Mouse (Mus musculus): ENCODE results near the gene Syt13. TPM values are rescaled to one million over a fixed set of nuclear protein-coding genes. Genes with fewer than 3 reads are reported as not detected.

Gene Syt13
- polyA plus RNA-seq, 1 experiment, result 0.56 TPM

- no peak for TF ChIP-seq POLR2A (IDR thresholded peaks at IDR 0.05; ENCODE audit: control insufficient read depth, low read depth, low read length)
- TF ChIP-seq CTCF (IDR thresholded peaks at IDR 0.05; ENCODE audit: control insufficient read depth, insufficient read depth, insufficient replicate concordance, low read depth, low read length), result no peak
- Histone ChIP-seq H3K27me3 (ENCODE audit: control insufficient read depth, insufficient read depth, low read length) (no peaks in the 10 kb centered on the region), H3K4me3 (ENCODE audit: control insufficient read depth, low read depth, low read length) (no peak overlapping the region), H3K27ac (ENCODE audit: control insufficient read depth, insufficient read depth, low read depth, low read length) (no peak overlapping the region), H3K36me3 (ENCODE audit: control insufficient read depth, insufficient read depth, low read length) (no peaks in the 10 kb centered on the region), H3K4me1 (ENCODE audit: control insufficient read depth, insufficient read depth, low read length) (peaks cover 7% of the 10 kb centered on the region)
Measured at GRCm38 (mm10) chr2:92910371-92910770, 4.5 kb upstream of the Syt13 start.

DNA sequence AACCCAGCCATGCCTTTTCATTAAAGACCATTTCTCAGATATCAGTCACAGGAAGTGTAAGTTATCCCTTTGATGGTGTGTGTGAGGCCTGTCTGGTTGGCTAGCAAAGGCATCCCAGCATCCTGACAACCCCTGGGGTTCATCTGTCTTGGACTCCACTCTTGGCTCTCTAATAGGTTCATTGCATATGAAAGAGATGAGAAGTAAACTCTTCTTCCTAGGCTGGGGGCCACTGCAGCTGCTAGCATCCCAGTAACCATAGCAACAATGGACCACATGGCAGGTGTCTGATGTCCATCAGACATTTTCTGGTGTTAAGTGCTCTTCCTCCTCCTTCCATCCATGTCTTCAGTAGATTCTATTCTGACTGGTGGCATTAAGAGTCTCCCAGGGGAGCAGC, 2.6 kb upstream of the Syt13 start:
- no peak overlapping the region for H3K27ac ChIP-seq (ENCODE audit: control insufficient read depth, insufficient read depth, low read depth, low read length)
- no peaks in the 10 kb centered on the region for H3K27me3 ChIP-seq (ENCODE audit: control insufficient read depth, insufficient read depth, low read length)
- no peaks in the 10 kb centered on the region for H3K36me3 ChIP-seq (ENCODE audit: control insufficient read depth, insufficient read depth, low read length)
- H3K4me1 ChIP-seq (ENCODE audit: control insufficient read depth, insufficient read depth, low read length), result peaks cover 10% of the 10 kb centered on the region
- H3K4me3 ChIP-seq (ENCODE audit: control insufficient read depth, low read depth, low read length), result no peak overlapping the region
- TF ChIP-seq POLR2A (IDR thresholded peaks at IDR 0.05; ENCODE audit: control insufficient read depth, low read depth, low read length), result no peak
- no peak for TF ChIP-seq CTCF (IDR thresholded peaks at IDR 0.05; ENCODE audit: control insufficient read depth, insufficient read depth, insufficient replicate concordance, low read depth, low read length)

- H3K27ac ChIP-seq (ENCODE audit: control insufficient read depth, insufficient read depth, low read depth, low read length), result no peak overlapping the region
Measured at GRCm38 (mm10) chr2:92913295-92913694, 1.6 kb upstream of the Syt13 start.

DNA sequence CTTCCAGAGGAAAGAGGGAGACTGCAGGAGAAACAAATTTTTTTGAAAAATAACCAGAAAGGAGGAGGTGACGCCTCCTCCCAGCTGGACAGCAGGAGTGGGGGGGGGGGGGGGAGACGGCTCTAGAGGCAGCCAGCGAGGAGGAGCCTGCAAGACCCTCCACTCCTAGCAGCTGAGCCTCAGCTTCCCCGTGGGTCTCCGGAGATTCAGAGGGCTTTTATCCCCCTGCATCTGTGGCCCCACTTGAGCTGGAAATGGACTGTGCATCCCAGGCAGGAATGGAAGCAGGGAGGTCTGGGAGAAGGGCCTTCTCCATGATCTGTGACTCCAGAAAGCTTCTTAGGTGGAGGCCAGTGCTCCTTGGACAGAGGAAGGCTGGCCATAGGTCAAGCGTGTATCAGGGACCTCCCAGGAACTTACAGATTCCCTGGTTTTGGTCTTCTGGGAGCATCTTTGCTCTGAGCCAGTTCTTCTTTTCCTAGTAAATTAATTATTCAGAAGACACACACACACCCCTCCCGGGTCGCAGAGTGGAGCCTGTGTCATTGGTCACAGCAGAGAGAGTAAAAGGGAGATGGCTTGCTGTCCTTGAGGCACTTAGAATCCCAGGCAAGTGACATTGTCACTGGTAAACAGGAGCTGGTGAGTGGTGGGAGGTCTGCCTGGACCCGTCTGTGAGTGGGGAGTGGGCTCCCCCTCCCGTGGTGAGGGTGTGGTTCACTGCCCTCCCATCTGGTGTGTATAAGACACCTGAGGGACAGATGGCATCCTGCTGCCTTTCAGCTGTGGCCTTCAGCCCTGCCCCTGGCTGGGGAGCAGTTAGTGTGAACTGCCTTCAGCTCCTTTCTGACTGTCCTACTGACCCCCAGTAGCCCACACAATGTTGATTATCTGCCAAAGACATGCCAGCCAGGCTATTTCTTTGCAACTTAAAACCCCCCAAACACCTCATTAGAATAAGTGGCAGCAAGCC, 1.0 kb downstream of the Syt13 start:
- Histone ChIP-seq H3K27ac (ENCODE audit: control insufficient read depth, insufficient read depth, low read depth, low read length) (no peak overlapping the region), H3K27me3 (ENCODE audit: control insufficient read depth, insufficient read depth, low read length) (no peaks in the 10 kb centered on the region), H3K4me1 (ENCODE audit: control insufficient read depth, insufficient read depth, low read length) (peaks cover 10% of the 10 kb centered on the region), H3K36me3 (ENCODE audit: control insufficient read depth, insufficient read depth, low read length) (no peaks in the 10 kb centered on the region), H3K4me3 (ENCODE audit: control insufficient read depth, low read depth, low read length) (no peak overlapping the region)
- no peak for TF ChIP-seq CTCF (IDR thresholded peaks at IDR 0.05; ENCODE audit: control insufficient read depth, insufficient read depth, insufficient replicate concordance, low read depth, low read length)

More at GRCm38 (mm10) chr2:92913295-92913694, 1.6 kb upstream of the Syt13 start:
- H3K27me3 ChIP-seq (ENCODE audit: control insufficient read depth, insufficient read depth, low read length), result no peaks in the 10 kb centered on the region
- no peak for TF ChIP-seq CTCF (IDR thresholded peaks at IDR 0.05; ENCODE audit: control insufficient read depth, insufficient read depth, insufficient replicate concordance, low read depth, low read length)
- TF ChIP-seq POLR2A (IDR thresholded peaks at IDR 0.05; ENCODE audit: control insufficient read depth, low read depth, low read length), result no peak
- H3K4me3 ChIP-seq (ENCODE audit: control insufficient read depth, low read depth, low read length), result no peak overlapping the region
- peaks cover 10% of the 10 kb centered on the region for H3K4me1 ChIP-seq (ENCODE audit: control insufficient read depth, insufficient read depth, low read length)
- H3K36me3 ChIP-seq (ENCODE audit: control insufficient read depth, insufficient read depth, low read length), result no peaks in the 10 kb centered on the region

GRCm38 (mm10) chr2:92917405-92918142, 2.7 kb downstream of the Syt13 start:
- TF ChIP-seq CTCF (IDR thresholded peaks at IDR 0.05; ENCODE audit: control insufficient read depth, insufficient read depth, insufficient replicate concordance, low read depth, low read length), result no peak
- TF ChIP-seq POLR2A (IDR thresholded peaks at IDR 0.05; ENCODE audit: control insufficient read depth, low read depth, low read length), result no peak
- H3K36me3 ChIP-seq (ENCODE audit: control insufficient read depth, insufficient read depth, low read length), result no peaks in the 10 kb centered on the region

GRCm38 (mm10) chr2:92920709-92921108, 5.8 kb downstream of the Syt13 start:
- no peak for TF ChIP-seq POLR2A (IDR thresholded peaks at IDR 0.05; ENCODE audit: control insufficient read depth, low read depth, low read length)
- no peak for TF ChIP-seq CTCF (IDR thresholded peaks at IDR 0.05; ENCODE audit: control insufficient read depth, insufficient read depth, insufficient replicate concordance, low read depth, low read length)
- Histone ChIP-seq H3K36me3 (ENCODE audit: control insufficient read depth, insufficient read depth, low read length) (no peaks in the 10 kb centered on the region), H3K4me1 (ENCODE audit: control insufficient read depth, insufficient read depth, low read length) (peaks cover under 1% of the 10 kb centered on the region; the same call in 1 of the 2 replicates), H3K27ac (ENCODE audit: control insufficient read depth, insufficient read depth, low read depth, low read length) (no peak overlapping the region), H3K27me3 (ENCODE audit: control insufficient read depth, insufficient read depth, low read length) (no peaks in the 10 kb centered on the region), H3K4me3 (ENCODE audit: control insufficient read depth, low read depth, low read length) (no peak overlapping the region)

More at GRCm38 (mm10) chr2:92917405-92918142, 2.7 kb downstream of the Syt13 start:
- Histone ChIP-seq H3K4me3 (ENCODE audit: control insufficient read depth, low read depth, low read length) (no peak overlapping the region), H3K27ac (ENCODE audit: control insufficient read depth, insufficient read depth, low read depth, low read length) (no peak overlapping the region), H3K27me3 (ENCODE audit: control insufficient read depth, insufficient read depth, low read length) (no peaks in the 10 kb centered on the region), H3K4me1 (ENCODE audit: control insufficient read depth, insufficient read depth, low read length) (peaks cover 10% of the 10 kb centered on the region)

GRCm38 (mm10) chr2:92924677-92925259, 9.9 kb downstream of the Syt13 start:
- TF ChIP-seq POLR2A (IDR thresholded peaks at IDR 0.05; ENCODE audit: control insufficient read depth, low read depth, low read length), result no peak
- no peak for TF ChIP-seq CTCF (IDR thresholded peaks at IDR 0.05; ENCODE audit: control insufficient read depth, insufficient read depth, insufficient replicate concordance, low read depth, low read length)
- Histone ChIP-seq H3K27ac (ENCODE audit: control insufficient read depth, insufficient read depth, low read depth, low read length) (no peak overlapping the region), H3K4me3 (ENCODE audit: control insufficient read depth, low read depth, low read length) (no peak overlapping the region), H3K27me3 (ENCODE audit: control insufficient read depth, insufficient read depth, low read length) (no peaks in the 10 kb centered on the region), H3K36me3 (ENCODE audit: control insufficient read depth, insufficient read depth, low read length) (no peaks in the 10 kb centered on the region), H3K4me1 (ENCODE audit: control insufficient read depth, insufficient read depth, low read length) (no peaks in the 10 kb centered on the region)

Data from testis, adult 2 months (tissue).